Mouse (Mus musculus): ENCODE data around the gene Kcnk10. TPM values are rescaled to one million over a fixed set of nuclear protein-coding genes. Genes with fewer than 3 reads are reported as not detected.
A peak's percentile ranks its signal among the peaks of the same experiment; 100 is the strongest.

Gene Kcnk10
- polyA plus RNA-seq, 1 experiment from 2014 or later: 0.10 TPM

GRCm38 (mm10) chr12:98573317-98574270 lies 4.5 kb downstream of the Kcnk10 start:
- Histone ChIP-seq H3K9me3 (ENCODE audit: control insufficient read depth, low read length) (no peaks in the 10 kb centered on the region), H3K36me3 (ENCODE audit: control insufficient read depth, insufficient read depth, low read length) (no peaks in the 10 kb centered on the region), H3K27me3 (ENCODE audit: control insufficient read depth, insufficient read depth, low read depth, low read length) (peaks cover 63% of the 10 kb centered on the region), H3K4me3 (ENCODE audit: low read length) (peak overlapping the region; percentile 68), H3K27ac (ENCODE audit: low read length) (no peak overlapping the region), H3K4me2 (ENCODE audit: low read depth, low read length) (peak overlapping the region; percentile 100), H3K4me1 (replicated peaks; ENCODE audit: control insufficient read depth, insufficient read depth, low read length) (peaks cover 7% of the 10 kb centered on the region; the same call in 1 of the 2 replicates), H3K9ac (ENCODE audit: low read length) (no peak overlapping the region)
- 19% methylated on average over 25 of the region's 25 CpGs for WGBS
- ATAC-seq (ENCODE audit: low read depth): no peak

- Histone ChIP-seq H3K4me3 (ENCODE audit: low read length) (no peak overlapping the region), H3K4me1 (replicated peaks; ENCODE audit: control insufficient read depth, insufficient read depth, low read length) (peaks cover 7% of the 10 kb centered on the region; the same call in 1 of the 2 replicates), H3K27me3 (ENCODE audit: control insufficient read depth, insufficient read depth, low read depth, low read length) (peaks cover 50% of the 10 kb centered on the region), H3K4me2 (ENCODE audit: low read depth, low read length) (no peak overlapping the region), H3K27ac (ENCODE audit: low read length) (no peak overlapping the region), H3K9ac (ENCODE audit: low read length) (no peak overlapping the region), H3K36me3 (ENCODE audit: control insufficient read depth, insufficient read depth, low read length) (no peaks in the 10 kb centered on the region), H3K9me3 (ENCODE audit: control insufficient read depth, low read length) (no peaks in the 10 kb centered on the region)
- WGBS: 37% methylated on average over 8 of the region's 8 CpGs
- ATAC-seq (ENCODE audit: low read depth): no peak
Measured at GRCm38 (mm10) chr12:98571896-98572680, 6.0 kb downstream of the Kcnk10 start.

GRCm38 (mm10) chr12:98569380-98569779 lies 8.7 kb downstream of the Kcnk10 start:
- Histone ChIP-seq H3K4me1 (replicated peaks; ENCODE audit: control insufficient read depth, insufficient read depth, low read length) (peaks cover 3% of the 10 kb centered on the region; the same call in 1 of the 2 replicates), H3K4me2 (ENCODE audit: low read depth, low read length) (no peak overlapping the region), H3K4me3 (ENCODE audit: low read length) (no peak overlapping the region), H3K9me3 (ENCODE audit: control insufficient read depth, low read length) (no peaks in the 10 kb centered on the region), H3K36me3 (ENCODE audit: control insufficient read depth, insufficient read depth, low read length) (no peaks in the 10 kb centered on the region), H3K27me3 (ENCODE audit: control insufficient read depth, insufficient read depth, low read depth, low read length) (peaks cover 22% of the 10 kb centered on the region), H3K9ac (ENCODE audit: low read length) (no peak overlapping the region), H3K27ac (ENCODE audit: low read length) (no peak overlapping the region)
- WGBS: 63% methylated on average over 6 of the region's 6 CpGs
- no peak for ATAC-seq (ENCODE audit: low read depth)

GRCm38 (mm10) chr12:98567877-98568276 lies 10.2 kb downstream of the Kcnk10 start:
- H3K4me2 ChIP-seq (ENCODE audit: low read depth, low read length): no peak overlapping the region
- no peak for ATAC-seq (ENCODE audit: low read depth)
- H3K9ac ChIP-seq (ENCODE audit: low read length): no peak overlapping the region
- WGBS: 54% methylated on average over 6 of the region's 6 CpGs
- H3K4me1 ChIP-seq (replicated peaks; ENCODE audit: control insufficient read depth, insufficient read depth, low read length): no peaks in the 10 kb centered on the region
- no peaks in the 10 kb centered on the region for H3K9me3 ChIP-seq (ENCODE audit: control insufficient read depth, low read length)
- H3K4me3 ChIP-seq (ENCODE audit: low read length): no peak overlapping the region
- no peak overlapping the region for H3K27ac ChIP-seq (ENCODE audit: low read length)
- H3K36me3 ChIP-seq (ENCODE audit: control insufficient read depth, insufficient read depth, low read length): no peaks in the 10 kb centered on the region
- H3K27me3 ChIP-seq (ENCODE audit: control insufficient read depth, insufficient read depth, low read depth, low read length): peaks cover 8% of the 10 kb centered on the region

- Histone ChIP-seq H3K27me3 (ENCODE audit: control insufficient read depth, insufficient read depth, low read depth, low read length) (no peaks in the 10 kb centered on the region), H3K9ac (ENCODE audit: low read length) (no peak overlapping the region), H3K36me3 (ENCODE audit: control insufficient read depth, insufficient read depth, low read length) (no peaks in the 10 kb centered on the region), H3K4me3 (ENCODE audit: low read length) (no peak overlapping the region), H3K4me1 (replicated peaks; ENCODE audit: control insufficient read depth, insufficient read depth, low read length) (no peaks in the 10 kb centered on the region), H3K4me2 (ENCODE audit: low read depth, low read length) (no peak overlapping the region), H3K9me3 (ENCODE audit: control insufficient read depth, low read length) (no peaks in the 10 kb centered on the region), H3K27ac (ENCODE audit: low read length) (no peak overlapping the region)
- ATAC-seq (ENCODE audit: low read depth): no peak
- 62% methylated on average over 3 of the region's 3 CpGs for WGBS
Measured at GRCm38 (mm10) chr12:98564383-98564782, 13.7 kb downstream of the Kcnk10 start.

- Histone ChIP-seq H3K9ac (ENCODE audit: low read length) (no peak overlapping the region), H3K27ac (ENCODE audit: low read length) (no peak overlapping the region), H3K4me1 (replicated peaks; ENCODE audit: control insufficient read depth, insufficient read depth, low read length) (no peaks in the 10 kb centered on the region), H3K4me3 (ENCODE audit: low read length) (no peak overlapping the region), H3K9me3 (ENCODE audit: control insufficient read depth, low read length) (no peaks in the 10 kb centered on the region), H3K4me2 (ENCODE audit: low read depth, low read length) (no peak overlapping the region), H3K36me3 (ENCODE audit: control insufficient read depth, insufficient read depth, low read length) (no peaks in the 10 kb centered on the region), H3K27me3 (ENCODE audit: control insufficient read depth, insufficient read depth, low read depth, low read length) (no peaks in the 10 kb centered on the region)
- no peak for ATAC-seq (ENCODE audit: low read depth)
- WGBS: 84% methylated on average over 4 of the region's 4 CpGs
Measured at GRCm38 (mm10) chr12:98563261-98563660, 14.8 kb downstream of the Kcnk10 start.

- no peak overlapping the region for H3K4me3 ChIP-seq (ENCODE audit: low read length)
- H3K36me3 ChIP-seq (ENCODE audit: control insufficient read depth, insufficient read depth, low read length): no peaks in the 10 kb centered on the region
- no peak for ATAC-seq (ENCODE audit: low read depth)
- no peaks in the 10 kb centered on the region for H3K4me1 ChIP-seq (replicated peaks; ENCODE audit: control insufficient read depth, insufficient read depth, low read length)
- no peak overlapping the region for H3K27ac ChIP-seq (ENCODE audit: low read length)
- no peak overlapping the region for H3K4me2 ChIP-seq (ENCODE audit: low read depth, low read length)
- 84% methylated on average over 13 of the region's 13 CpGs for WGBS
- H3K9ac ChIP-seq (ENCODE audit: low read length): no peak overlapping the region
- H3K9me3 ChIP-seq (ENCODE audit: control insufficient read depth, low read length): no peaks in the 10 kb centered on the region
- no peaks in the 10 kb centered on the region for H3K27me3 ChIP-seq (ENCODE audit: control insufficient read depth, insufficient read depth, low read depth, low read length)
Measured at GRCm38 (mm10) chr12:98562341-98562977, 15.7 kb downstream of the Kcnk10 start.

GRCm38 (mm10) chr12:98560038-98560437 lies 18.1 kb downstream of the Kcnk10 start:
- Histone ChIP-seq H3K9ac (ENCODE audit: low read length) (no peak overlapping the region), H3K27me3 (ENCODE audit: control insufficient read depth, insufficient read depth, low read depth, low read length) (no peaks in the 10 kb centered on the region), H3K27ac (ENCODE audit: low read length) (no peak overlapping the region), H3K4me3 (ENCODE audit: low read length) (no peak overlapping the region), H3K9me3 (ENCODE audit: control insufficient read depth, low read length) (no peaks in the 10 kb centered on the region), H3K4me1 (replicated peaks; ENCODE audit: control insufficient read depth, insufficient read depth, low read length) (no peaks in the 10 kb centered on the region), H3K4me2 (ENCODE audit: low read depth, low read length) (no peak overlapping the region), H3K36me3 (ENCODE audit: control insufficient read depth, insufficient read depth, low read length) (no peaks in the 10 kb centered on the region)
- WGBS: 59% methylated on average over 3 of the region's 3 CpGs
- no peak for ATAC-seq (ENCODE audit: low read depth)

Measured in lung, embryonic 16.5 days (tissue).